Mouse (Mus musculus) cortical plate, adult 2 months (tissue): Measurements from ENCODE around the gene Nptx2. TPM values are rescaled to one million over a fixed set of nuclear protein-coding genes. Genes with fewer than 3 reads are reported as not detected.

Source experiments
- H3K27ac ChIP-seq: fragments of 200-500 bp; 2 replicates; pipeline ENCODE4 v1.5.1; 2012; ENCODE audit warnings: low read length, control low read depth, inconsistent platforms; ENCODE audit not compliant: insufficient read depth
- H3K4me1 ChIP-seq: fragments of 200-500 bp; 2 replicates; pipeline ENCODE4 v1.6.1; 2011; ENCODE audit warnings: low read length; ENCODE audit not compliant: control insufficient read depth, insufficient read depth
- H3K4me3 ChIP-seq: fragments of 200-500 bp; 2 replicates; pipeline ENCODE4 v1.5.1; 2011; ENCODE audit warnings: mild to moderate bottlenecking, low read length, control low read depth; ENCODE audit not compliant: insufficient read depth
- CTCF ChIP-seq: fragments of 200-500 bp; IDR thresholded peaks from 2 replicates; pipeline ENCODE4 v1.5.1; 2011; ENCODE audit warnings: mild to moderate bottlenecking, control low read depth, low read length; ENCODE audit not compliant: insufficient read depth; ENCODE audit errors: extremely low read depth
- POLR2A ChIP-seq: fragments of 200-500 bp; IDR thresholded peaks from 2 replicates; pipeline ENCODE4 v1.6.1; 2011; ENCODE audit warnings: mild to moderate bottlenecking, low read length, control low read depth; ENCODE audit not compliant: insufficient read depth; ENCODE audit errors: extremely low read depth
- polyA plus RNA-seq: library from polyadenylated mRNA; depleted of rRNA; stranded (reverse); fragments of >200 nt; gene quantifications from 2 replicates; pipeline ENCODE4 v1.2.3, GENCODE M21; 2012; rRNA removed

Nptx2 gene
- polyA plus RNA-seq = 57.3 and 59.4 TPM in 2 replicates

DNA sequence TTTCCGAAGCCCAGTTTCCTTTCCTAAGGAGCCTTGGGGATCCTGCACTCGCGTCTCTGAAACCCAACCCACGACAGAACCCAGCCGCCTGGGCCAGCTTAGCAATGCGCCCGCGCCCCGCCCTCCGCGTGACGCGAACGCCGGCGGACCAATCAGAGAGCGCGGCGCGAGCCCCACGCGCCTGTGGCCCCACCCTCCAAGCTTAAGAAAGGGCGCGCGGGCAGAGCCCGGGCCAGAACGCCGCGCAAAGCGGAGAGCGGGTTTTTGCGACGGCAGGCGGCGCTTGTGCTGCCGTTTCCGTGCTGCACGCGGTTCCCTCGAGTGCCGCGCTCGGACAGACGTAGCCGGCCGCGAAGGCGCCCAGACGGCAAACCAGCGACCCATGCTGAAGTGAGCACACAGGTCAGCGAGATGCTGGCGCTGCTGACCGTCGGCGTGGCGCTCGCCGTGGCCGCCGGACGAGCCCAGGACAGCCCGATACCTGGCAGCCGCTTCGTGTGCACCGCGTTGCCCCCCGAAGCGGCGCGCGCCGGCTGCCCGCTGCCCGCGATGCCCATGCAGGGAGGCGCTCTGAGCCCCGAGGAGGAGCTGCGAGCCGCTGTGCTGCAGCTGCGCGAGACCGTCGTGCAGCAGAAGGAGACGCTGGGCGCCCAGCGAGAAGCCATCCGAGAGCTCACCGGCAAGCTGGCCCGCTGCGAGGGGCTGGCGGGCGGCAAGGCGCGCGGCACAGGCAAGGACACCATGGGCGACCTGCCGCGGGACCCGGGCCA is at the start of gene Nptx2:
Nptx2 (plus strand) TSS at position 250 of the 770 bp plus-strand sequence.
- Histone ChIP-seq H3K4me1 (no peaks in the 10 kb centered on the region; the same call in 1 of the 2 replicates), H3K4me3 (peak within 1 kb of the TSS; percentile 57), H3K27ac (no peak within 1 kb of the TSS; the same call in 1 of the 2 replicates)
- TF ChIP-seq CTCF = no peak
- TF ChIP-seq POLR2A = peak; percentile 92

DNA sequence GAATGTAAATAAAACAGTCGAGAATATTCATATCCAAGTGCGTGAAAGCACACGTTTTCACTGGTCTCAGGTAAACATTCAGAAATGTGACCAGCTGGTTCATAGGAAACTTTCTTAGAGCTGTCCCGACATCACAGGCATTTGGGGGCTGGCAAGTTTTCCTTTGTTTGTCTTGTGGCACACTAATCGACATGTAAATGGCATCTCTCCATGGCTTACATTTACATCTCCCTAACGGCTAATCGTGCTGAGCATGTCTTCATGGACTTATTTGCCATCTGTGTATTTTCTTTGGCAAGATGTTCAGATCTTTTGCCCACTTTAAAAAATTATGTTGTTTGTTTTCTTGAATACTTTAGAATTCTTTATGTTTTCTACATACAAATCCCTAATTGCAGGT is 49.2 kb upstream of the Nptx2 start:
- Histone ChIP-seq H3K4me3 (no peak overlapping the region), H3K27ac (no peak overlapping the region), H3K4me1 (no peaks in the 10 kb centered on the region)
- TF ChIP-seq CTCF (no peak), POLR2A (no peak)

DNA sequence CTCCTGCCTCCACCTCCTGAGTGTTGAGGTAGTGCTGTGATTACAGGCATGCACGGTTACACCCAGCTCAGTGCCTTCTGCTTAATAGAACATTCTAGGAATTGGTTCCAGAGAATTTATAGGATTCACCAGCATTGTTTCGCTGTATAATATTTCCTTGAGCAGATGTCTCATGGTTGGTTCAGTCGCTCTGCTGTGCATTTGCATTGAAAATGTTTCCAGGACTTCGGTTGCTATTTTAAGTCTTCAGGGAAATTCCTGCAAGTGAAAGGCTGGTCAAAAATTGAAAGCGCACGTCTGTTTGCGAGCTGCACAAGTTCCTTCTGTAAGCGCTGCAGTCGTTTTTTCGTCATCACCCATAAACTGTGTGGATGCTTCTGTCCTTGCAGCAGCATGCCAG is 41.5 kb upstream of the Nptx2 start:
- Histone ChIP-seq H3K27ac (no peak overlapping the region), H3K4me3 (no peak overlapping the region)
- TF ChIP-seq POLR2A (no peak), CTCF (no peak)

DNA sequence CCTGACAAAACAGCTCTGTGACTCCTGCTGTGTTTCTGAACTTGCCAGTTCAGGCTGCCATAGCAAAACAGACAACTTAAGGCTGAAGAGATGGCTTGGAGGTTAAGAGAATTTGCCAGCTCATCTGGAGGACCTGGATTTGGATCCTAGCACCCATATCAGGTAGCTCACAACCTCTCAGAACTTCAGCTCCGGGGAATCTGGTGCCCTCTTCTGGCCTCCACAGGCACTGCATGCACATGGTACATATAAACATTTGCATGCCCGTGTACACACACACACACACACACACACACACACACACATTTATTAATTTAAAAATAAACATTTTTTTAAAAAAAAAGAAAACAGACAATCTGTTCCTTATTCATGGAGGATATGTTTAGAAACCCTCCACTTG is 40.0 kb upstream of the Nptx2 start:
- TF ChIP-seq CTCF (no peak), POLR2A (no peak)
- no peaks in the 10 kb centered on the region for H3K4me1 ChIP-seq
- H3K4me3 ChIP-seq = no peak overlapping the region
- H3K27ac ChIP-seq = no peak overlapping the region

More for the DNA sequence above, 41.5 kb upstream of the Nptx2 start:
- H3K4me1 ChIP-seq = no peaks in the 10 kb centered on the region

DNA sequence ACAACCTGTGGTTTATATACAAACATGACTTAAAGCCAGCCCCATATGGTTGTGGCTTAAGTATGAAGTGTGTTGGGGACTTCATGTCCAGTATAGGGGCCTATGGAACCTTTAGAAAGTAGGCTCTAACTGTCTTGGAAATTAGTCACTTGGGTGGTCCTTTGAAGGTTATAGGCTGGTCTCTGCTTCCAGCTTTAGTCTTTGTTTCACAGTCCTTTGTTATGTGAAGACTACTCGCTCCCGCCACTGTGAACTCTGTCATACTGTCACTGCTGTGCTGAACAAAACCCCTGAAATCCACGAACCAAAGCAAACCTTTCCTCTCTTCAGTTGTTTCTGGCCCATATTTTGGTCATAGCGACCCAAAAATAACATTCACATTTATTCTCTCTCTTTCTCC is 39.5 kb upstream of the Nptx2 start:
- Histone ChIP-seq H3K4me1 (no peaks in the 10 kb centered on the region), H3K4me3 (no peak overlapping the region), H3K27ac (no peak overlapping the region)
- TF ChIP-seq POLR2A (no peak), CTCF (no peak)

DNA sequence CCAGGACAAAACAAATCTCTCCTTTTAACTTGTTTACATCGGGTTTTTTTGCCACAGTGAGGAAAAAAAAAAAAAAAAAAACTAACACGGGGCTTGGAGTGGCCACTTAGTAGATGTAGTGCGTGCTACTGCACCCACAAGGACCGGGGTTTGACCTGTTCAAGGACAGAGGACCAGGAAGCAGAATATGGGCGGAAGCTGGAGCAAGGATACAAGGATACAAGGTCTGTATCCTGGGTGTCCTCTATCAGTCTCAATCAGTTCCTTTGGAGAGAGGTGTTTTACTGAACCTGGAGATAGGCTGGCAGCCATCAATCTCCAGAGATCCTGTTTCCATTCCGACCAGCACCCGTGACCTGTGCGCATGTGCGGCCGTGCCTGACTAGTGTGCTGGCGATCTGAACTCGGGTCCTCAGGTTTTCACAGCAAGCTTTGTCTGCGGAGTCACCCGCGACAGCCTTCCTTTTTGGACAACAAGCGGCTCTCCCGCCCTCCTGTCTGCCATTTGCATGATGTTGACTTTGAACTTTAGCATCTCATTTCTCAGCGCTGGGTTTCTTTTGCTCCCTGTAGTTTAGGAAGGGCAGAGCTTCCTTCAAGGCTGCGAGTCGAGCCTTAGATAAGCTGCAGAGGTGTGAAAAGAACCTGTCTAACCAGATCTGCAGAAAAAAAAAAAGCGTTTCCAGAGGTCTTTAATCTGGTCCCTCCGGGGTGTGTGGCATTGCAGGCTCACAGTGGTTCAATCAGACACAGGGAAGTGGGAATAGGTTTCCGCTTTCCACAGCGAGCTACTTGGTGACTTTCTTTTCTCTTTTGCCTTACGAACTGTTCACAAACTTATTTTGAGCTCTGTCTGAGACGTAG is 38.8 kb upstream of the Nptx2 start:
- no peak for TF ChIP-seq CTCF
- Histone ChIP-seq H3K27ac (no peak overlapping the region), H3K4me3 (no peak overlapping the region), H3K4me1 (no peaks in the 10 kb centered on the region)

DNA sequence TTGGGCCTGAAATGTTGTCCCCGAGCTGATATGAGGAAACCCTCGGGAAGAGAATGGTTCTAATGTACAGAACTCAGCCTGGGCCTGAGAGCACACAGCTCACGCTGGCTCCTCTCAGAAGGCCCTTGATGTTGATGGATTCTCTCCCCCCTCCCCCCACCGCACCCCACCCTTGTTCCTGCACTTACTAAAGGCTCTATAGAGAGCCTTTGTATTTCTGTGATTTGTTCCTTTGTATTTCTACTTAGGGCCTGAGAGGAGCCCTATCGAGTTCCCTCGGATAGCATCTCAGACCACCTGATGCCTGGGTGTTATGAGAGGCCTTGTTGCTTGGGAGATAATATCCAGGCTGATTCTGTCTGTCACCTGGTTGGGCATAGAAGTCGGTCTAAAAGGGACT is 36.3 kb upstream of the Nptx2 start:
- H3K4me1 ChIP-seq = no peaks in the 10 kb centered on the region
- no peak overlapping the region for H3K4me3 ChIP-seq
- H3K27ac ChIP-seq = no peak overlapping the region
- no peak for TF ChIP-seq POLR2A
- no peak for TF ChIP-seq CTCF

DNA sequence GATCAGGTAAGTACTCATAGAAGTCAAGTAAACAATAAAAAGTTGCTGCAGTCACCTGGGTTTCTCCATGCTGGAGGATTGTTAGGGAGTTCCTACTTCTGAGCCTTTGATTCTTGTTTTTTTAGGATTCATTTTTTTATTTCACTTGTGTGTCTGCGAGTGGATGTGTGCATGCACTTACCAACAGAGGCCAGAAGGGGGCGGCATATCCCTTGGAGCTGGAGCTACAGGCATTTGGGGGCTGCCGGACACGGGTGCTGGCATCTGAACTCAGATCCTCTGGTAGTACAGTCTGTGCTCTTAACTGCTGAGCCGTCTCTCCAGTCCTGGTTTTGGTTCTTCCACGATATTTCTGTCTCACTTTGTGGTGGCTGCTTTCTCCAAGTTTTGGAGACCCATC is 31.0 kb upstream of the Nptx2 start:
- Histone ChIP-seq H3K4me1 (no peaks in the 10 kb centered on the region), H3K4me3 (no peak overlapping the region), H3K27ac (no peak overlapping the region)
- TF ChIP-seq CTCF = no peak
- TF ChIP-seq POLR2A = no peak

DNA sequence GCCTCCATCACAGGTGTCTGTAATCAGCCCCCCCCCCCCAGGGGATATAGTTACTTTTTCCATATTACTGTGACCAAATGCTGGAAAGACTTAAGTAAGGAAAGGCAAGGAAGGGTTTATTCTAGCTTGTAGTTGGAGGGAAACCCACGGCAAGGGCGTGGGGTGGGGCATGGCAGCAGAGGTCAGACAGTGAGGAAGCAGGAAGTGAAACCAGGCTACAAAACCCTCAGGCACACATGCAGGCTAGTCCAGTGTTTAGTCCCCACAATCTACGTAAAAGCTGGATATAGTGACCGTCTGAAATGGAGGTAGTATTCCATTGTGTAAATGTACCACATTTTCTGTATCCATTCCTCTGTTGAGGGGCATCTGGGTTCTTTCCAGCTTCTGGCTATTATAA is 30.5 kb upstream of the Nptx2 start:
- H3K27ac ChIP-seq = no peak overlapping the region
- TF ChIP-seq POLR2A = no peak
- TF ChIP-seq CTCF = no peak
- no peaks in the 10 kb centered on the region for H3K4me1 ChIP-seq
- H3K4me3 ChIP-seq = no peak overlapping the region
